Mouse (Mus musculus) thymus, adult 2 months (tissue): ENCODE results near the gene Tns4.

Experiments
- CTCF ChIP-seq: fragments of 200-500 bp; IDR thresholded peaks from 2 replicates; pipeline ENCODE4 v1.5.1; 2012; ENCODE audit warnings: mild to moderate bottlenecking, control low read depth, low read length, moderate library complexity, borderline replicate concordance; ENCODE audit not compliant: control insufficient read depth, poor library complexity, insufficient read depth; ENCODE audit errors: extremely low read depth
- POLR2A ChIP-seq: fragments of 200-500 bp; IDR thresholded peaks from 2 replicates; pipeline ENCODE4 v1.6.1; 2012; ENCODE audit warnings: mild to moderate bottlenecking, low read length, control low read depth, moderate library complexity; ENCODE audit not compliant: control insufficient read depth, poor library complexity, insufficient read depth; ENCODE audit errors: extremely low read depth

- TF ChIP-seq CTCF (no peak), POLR2A (no peak)
Measured at GRCm38 (mm10) chr11:99111155-99111554, 22.0 kb upstream of the Tns4 start.
